Mouse (Mus musculus): ENCODE measurements around the gene Cep104.

Gene Cep104

GRCm38 (mm10) chr4:154042577-154042976 lies 67.6 kb downstream of the Cep104 start, which contains the start of gene Ccdc27:
TSS of gene Ccdc27 (minus strand) at chr4:154042677.
- in situ Hi-C loops (cut with MboI, MseI) = no loop called here

- in situ Hi-C loops (cut with MboI, MseI) = no loop called here
These were observed 70.8 kb downstream of the Cep104 start for GRCm38 (mm10) chr4:154045837-154046236.

DNA sequence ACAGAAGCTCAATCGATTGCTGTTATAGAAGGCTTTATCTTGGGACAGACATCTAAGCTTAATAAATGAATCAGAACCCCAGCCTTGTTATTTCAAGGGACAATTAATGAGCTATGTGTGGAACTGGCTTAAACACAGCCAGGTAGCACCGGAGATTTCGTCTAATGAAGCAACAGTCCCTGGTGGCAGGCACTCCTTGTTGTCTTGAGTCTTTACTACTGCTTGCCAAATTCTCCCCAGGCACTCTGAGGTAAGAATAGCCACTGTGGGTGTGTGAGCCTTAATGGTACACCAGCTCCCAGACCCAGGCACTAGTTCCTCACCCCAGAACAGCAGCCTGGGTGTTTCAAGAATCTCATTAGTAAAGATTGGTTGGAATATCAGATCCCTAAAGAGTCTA lies 76.4 kb downstream of the Cep104 start:
- in situ Hi-C loops (cut with MboI, MseI) = no loop called here

- in situ Hi-C loops (cut with MboI, MseI) = no loop called here
These were observed 78.1 kb downstream of the Cep104 start for GRCm38 (mm10) chr4:154053065-154053464.

DNA sequence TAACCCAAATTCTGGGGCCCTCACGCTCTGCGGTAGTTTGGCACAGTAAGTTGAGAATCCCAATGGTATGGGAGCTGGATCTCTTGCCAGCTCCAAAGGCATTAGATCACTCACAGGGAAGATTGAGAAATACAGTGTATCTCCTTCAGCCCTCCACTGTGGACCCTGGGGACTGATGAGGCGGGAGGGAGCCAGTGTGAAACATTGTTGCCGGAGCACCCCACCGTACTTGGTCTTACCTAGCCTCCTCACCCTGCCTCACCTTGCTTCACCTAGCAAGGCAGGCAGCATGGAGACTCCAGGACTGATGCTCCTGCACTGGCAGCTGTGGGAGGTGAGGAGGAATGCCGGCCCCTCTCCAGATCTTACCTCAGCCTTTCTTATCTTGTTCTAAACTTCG lies 80.5 kb downstream of the Cep104 start:
- in situ Hi-C loops (cut with MboI, MseI) = no loop called here

DNA sequence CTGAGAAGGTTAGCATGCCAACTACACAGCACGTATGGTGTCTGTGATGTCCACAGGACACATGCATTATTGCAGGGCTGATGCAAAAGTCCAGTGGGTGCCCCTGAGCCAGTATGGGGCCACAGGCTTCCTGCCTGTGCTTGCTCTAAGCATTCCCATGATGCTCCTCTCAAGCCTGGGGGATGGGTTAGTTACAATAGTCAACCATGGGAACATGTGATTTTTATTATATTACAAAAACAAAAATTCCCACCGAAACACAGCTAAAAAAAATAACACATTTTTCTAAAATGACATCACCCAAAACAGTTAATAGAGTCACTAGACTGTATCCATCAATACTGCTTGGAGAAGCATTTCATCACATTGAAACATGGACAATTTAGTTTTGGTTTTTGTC lies 81.1 kb downstream of the Cep104 start:
- in situ Hi-C loops (cut with MboI, MseI) = no loop called here

- in situ Hi-C loops (cut with MboI, MseI) = no loop called here
These were observed 81.7 kb downstream of the Cep104 start for GRCm38 (mm10) chr4:154056661-154057060.

DNA sequence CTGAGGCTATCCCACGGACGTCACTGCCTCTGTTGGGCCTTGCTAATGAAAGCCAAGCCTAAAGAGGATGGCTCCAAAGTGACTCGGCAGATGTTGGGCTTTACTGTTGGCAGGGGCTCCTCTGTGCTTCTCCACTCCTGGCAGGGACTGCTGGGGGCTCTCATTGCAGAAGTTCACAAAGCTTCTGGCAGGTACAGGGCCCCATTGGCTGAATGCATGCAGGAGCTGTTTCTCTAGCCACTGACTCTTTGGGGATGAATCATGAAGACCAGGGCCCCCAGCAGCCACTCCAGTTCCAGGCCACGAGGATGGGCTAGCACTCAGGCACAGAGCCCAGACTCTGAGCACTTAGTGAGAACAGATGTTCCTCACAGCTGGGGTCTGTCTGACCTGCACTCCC lies 82.7 kb downstream of the Cep104 start:
- in situ Hi-C loops (cut with MboI, MseI) = no loop called here
